Mouse (Mus musculus) kidney, adult 11 months (tissue): ENCODE measurements around the gene Ubap1.

Source experiments
- DNase-seq: peaks from one replicate; pipeline ENCODE4 v3.0.0; 2022

The Ubap1 gene

DNA sequence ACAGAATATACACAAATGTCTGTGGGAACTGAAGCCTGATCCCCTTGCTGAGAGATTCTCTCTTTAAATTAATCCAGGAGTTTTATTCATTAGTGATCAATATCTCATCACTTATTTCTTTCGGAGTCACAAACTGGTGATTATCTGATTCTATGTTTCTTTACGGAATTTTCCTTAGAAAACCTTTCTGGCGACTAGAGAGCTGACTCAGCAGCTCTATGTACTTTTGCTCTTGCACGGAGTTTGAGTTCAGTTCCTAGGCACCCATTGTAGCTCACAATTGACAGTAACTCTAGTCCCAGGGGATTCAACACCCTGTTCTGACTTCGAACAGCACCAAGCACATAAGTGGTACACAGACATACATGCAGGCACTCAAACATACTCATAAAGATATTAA, 90.1 kb downstream of the Ubap1 start:
- no peak for DNase-seq
